Mouse (Mus musculus): ENCODE results near the gene Tlnrd1. TPM values are rescaled to one million over a fixed set of nuclear protein-coding genes. Genes with fewer than 3 reads are reported as not detected.
A peak's percentile ranks its signal among the peaks of the same experiment; 100 is the strongest.

The Tlnrd1 gene
- 4.7 and 5.4 TPM in 2 replicates for polyA plus RNA-seq (2015; fragmentation: Nextera tagmentation; extraction: Ambion mirVana)

- Histone ChIP-seq H3K9ac (replicated peaks; ENCODE audit: low read depth, low read length) (peak within 1 kb of the TSS; percentile 86), H3K27ac (ENCODE audit: low read length) (peak within 1 kb of the TSS; percentile 92), H3K36me3 (ENCODE audit: control insufficient read depth, insufficient read depth) (no peaks in the 10 kb centered on the region; the same call in 1 of the 2 replicates), H3K4me3 (replicated peaks; ENCODE audit: low read length) (peak within 1 kb of the TSS; percentile 58), H3K9me3 (ENCODE audit: control insufficient read depth, low read length) (0 out of 2 replicates have a peak, but pooled peaks cover 2% of the 10 kb centered on the region), H3K27me3 (replicated peaks; ENCODE audit: control insufficient read depth, insufficient read depth, low read length) (no peaks in the 10 kb centered on the region), H3K4me2 (ENCODE audit: low read length) (peak within 1 kb of the TSS; percentile 81), H3K4me1 (replicated peaks; ENCODE audit: control insufficient read depth, insufficient read depth, low read length) (peaks cover 39% of the 10 kb centered on the region)
- ATAC-seq: peak; percentile 85
- under 1% methylated on average over 67 of the region's 69 CpGs for WGBS
Measured at GRCm38 (mm10) chr7:83884021-83884658, at the start of gene Tlnrd1, which contains the start of gene Mesd. Gene Tlnrd1, minus strand, starts transcription at chr7:83884305. Gene Mesd, plus strand, starts transcription at chr7:83884466.

DNA sequence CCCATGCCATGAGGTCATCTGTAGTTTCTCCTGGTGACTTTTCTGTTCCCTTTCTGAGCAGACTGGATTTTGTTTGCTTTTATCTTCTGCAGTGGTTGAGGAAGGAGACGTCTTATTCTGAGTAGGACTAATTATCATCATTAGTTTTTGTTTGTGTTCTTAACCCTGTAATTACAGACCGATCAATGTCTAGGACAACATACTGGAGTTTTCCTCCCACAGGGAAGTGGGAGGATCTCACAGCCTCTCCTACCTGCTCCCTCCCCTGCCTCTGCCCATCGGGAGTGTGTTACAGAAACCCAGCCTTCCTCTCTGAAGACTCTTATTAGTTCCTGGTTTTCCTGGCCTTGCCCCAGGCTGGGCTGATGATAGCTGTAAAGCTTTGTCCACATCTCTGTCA lies 37.5 kb upstream of the Tlnrd1 start:
- Histone ChIP-seq H3K27ac (ENCODE audit: low read length) (no peak overlapping the region), H3K4me2 (ENCODE audit: low read length) (no peak overlapping the region), H3K27me3 (replicated peaks; ENCODE audit: control insufficient read depth, insufficient read depth, low read length) (no peaks in the 10 kb centered on the region), H3K9me3 (ENCODE audit: control insufficient read depth, low read length) (no peaks in the 10 kb centered on the region), H3K4me3 (replicated peaks; ENCODE audit: low read length) (no peak overlapping the region), H3K9ac (replicated peaks; ENCODE audit: low read depth, low read length) (no peak overlapping the region), H3K4me1 (replicated peaks; ENCODE audit: control insufficient read depth, insufficient read depth, low read length) (no peaks in the 10 kb centered on the region), H3K36me3 (ENCODE audit: control insufficient read depth, insufficient read depth) (no peaks in the 10 kb centered on the region)
- WGBS: 22% methylated on average over 3 of the region's 3 CpGs
- peak; percentile 72 for ATAC-seq

DNA sequence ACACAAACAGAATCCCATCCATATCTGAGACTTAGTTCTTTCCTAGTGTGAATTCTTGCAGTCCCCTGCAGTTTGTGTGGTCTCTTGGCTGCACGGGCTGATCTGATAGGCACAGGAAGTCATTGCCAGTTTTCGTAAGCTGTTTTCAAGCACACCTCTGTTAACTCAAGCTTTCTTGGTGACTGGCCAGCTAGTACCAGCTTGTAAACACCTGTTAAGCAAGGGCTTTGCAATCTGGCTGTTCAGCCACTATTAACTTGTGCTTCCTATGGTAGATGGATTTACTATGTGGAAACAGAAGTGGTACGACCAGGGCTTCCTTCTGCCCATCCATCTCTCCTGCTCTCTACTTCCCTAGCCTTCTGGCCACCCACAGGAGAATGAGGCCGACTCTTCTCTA lies 36.1 kb upstream of the Tlnrd1 start:
- Histone ChIP-seq H3K27ac (ENCODE audit: low read length) (no peak overlapping the region), H3K4me1 (replicated peaks; ENCODE audit: control insufficient read depth, insufficient read depth, low read length) (no peaks in the 10 kb centered on the region), H3K27me3 (replicated peaks; ENCODE audit: control insufficient read depth, insufficient read depth, low read length) (no peaks in the 10 kb centered on the region), H3K4me2 (ENCODE audit: low read length) (no peak overlapping the region), H3K9ac (replicated peaks; ENCODE audit: low read depth, low read length) (no peak overlapping the region), H3K9me3 (ENCODE audit: control insufficient read depth, low read length) (no peaks in the 10 kb centered on the region), H3K4me3 (replicated peaks; ENCODE audit: low read length) (no peak overlapping the region), H3K36me3 (ENCODE audit: control insufficient read depth, insufficient read depth) (no peaks in the 10 kb centered on the region)
- 72% methylated on average over 4 of the region's 4 CpGs for WGBS
- ATAC-seq: no peak

DNA sequence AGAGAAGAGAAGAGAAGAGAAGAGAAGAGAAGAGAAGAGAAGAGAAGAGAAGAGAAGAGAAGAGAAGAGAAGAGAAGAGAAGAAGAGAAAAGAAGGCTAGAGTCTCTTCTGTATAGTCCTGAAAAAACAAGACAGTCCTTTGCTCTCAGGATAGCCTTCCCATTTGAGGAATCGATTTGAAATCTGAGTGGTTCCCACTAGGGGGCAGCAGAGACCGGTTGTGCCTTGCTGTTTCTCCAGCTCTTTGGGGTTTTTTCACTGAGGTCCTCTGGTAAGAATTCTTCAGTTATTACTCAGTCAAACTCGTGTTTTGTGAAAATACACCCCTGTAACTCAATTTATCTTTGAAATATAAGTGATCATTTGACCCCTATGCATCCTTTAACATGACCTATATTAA lies 30.5 kb upstream of the Tlnrd1 start:
- H3K27me3 ChIP-seq (replicated peaks; ENCODE audit: control insufficient read depth, insufficient read depth, low read length): no peaks in the 10 kb centered on the region
- H3K9me3 ChIP-seq (ENCODE audit: control insufficient read depth, low read length): no peaks in the 10 kb centered on the region
- peak; percentile 77; the same call in 1 of the 2 replicates for ATAC-seq
- H3K4me3 ChIP-seq (replicated peaks; ENCODE audit: low read length): no peak overlapping the region
- H3K9ac ChIP-seq (replicated peaks; ENCODE audit: low read depth, low read length): no peak overlapping the region
- no peak overlapping the region for H3K27ac ChIP-seq (ENCODE audit: low read length)
- WGBS: 0% methylated on average over 3 of the region's 3 CpGs
- H3K36me3 ChIP-seq (ENCODE audit: control insufficient read depth, insufficient read depth): no peaks in the 10 kb centered on the region
- no peak overlapping the region for H3K4me2 ChIP-seq (ENCODE audit: low read length)
- H3K4me1 ChIP-seq (replicated peaks; ENCODE audit: control insufficient read depth, insufficient read depth, low read length): no peaks in the 10 kb centered on the region

GRCm38 (mm10) chr7:83913995-83914394 lies 29.9 kb upstream of the Tlnrd1 start:
- Histone ChIP-seq H3K9me3 (ENCODE audit: control insufficient read depth, low read length) (no peaks in the 10 kb centered on the region), H3K4me2 (ENCODE audit: low read length) (no peak overlapping the region), H3K27ac (ENCODE audit: low read length) (no peak overlapping the region), H3K9ac (replicated peaks; ENCODE audit: low read depth, low read length) (no peak overlapping the region), H3K4me1 (replicated peaks; ENCODE audit: control insufficient read depth, insufficient read depth, low read length) (no peaks in the 10 kb centered on the region), H3K27me3 (replicated peaks; ENCODE audit: control insufficient read depth, insufficient read depth, low read length) (no peaks in the 10 kb centered on the region), H3K4me3 (replicated peaks; ENCODE audit: low read length) (no peak overlapping the region), H3K36me3 (ENCODE audit: control insufficient read depth, insufficient read depth) (no peaks in the 10 kb centered on the region)
- 78% methylated on average over 9 of the region's 9 CpGs for WGBS
- no peak for ATAC-seq

DNA sequence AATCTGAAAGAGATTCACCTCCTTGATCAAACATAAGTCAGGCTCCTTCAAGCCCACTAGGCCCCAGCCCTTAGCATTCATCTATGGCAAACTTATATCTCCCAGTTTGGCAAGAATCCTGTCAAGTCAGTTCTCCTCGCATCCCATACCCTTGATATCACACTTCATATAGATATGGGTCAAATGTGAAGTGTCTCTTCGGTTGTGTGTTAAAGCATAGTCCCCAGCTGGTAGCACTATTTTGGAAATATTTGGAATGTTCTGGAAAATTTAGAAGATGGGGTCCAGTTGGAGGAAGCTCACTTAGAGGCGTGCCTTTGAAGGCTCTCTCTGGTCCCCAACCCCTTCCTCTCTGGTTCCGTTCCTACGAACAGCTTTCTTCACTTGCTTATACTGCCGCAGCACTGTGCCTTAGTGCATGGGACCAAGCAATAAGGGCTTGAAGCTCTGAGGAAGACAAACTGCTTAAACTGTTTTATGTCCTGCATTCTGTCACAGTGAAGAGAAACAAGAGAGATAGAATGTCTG lies 29.4 kb upstream of the Tlnrd1 start:
- no peaks in the 10 kb centered on the region for H3K36me3 ChIP-seq (ENCODE audit: control insufficient read depth, insufficient read depth)
- no peak overlapping the region for H3K9ac ChIP-seq (replicated peaks; ENCODE audit: low read depth, low read length)
- no peaks in the 10 kb centered on the region for H3K9me3 ChIP-seq (ENCODE audit: control insufficient read depth, low read length)
- H3K4me3 ChIP-seq (replicated peaks; ENCODE audit: low read length): no peak overlapping the region
- H3K4me2 ChIP-seq (ENCODE audit: low read length): no peak overlapping the region
- no peak overlapping the region for H3K27ac ChIP-seq (ENCODE audit: low read length)
- 92% methylated on average over 6 of the region's 6 CpGs for WGBS
- no peaks in the 10 kb centered on the region for H3K4me1 ChIP-seq (replicated peaks; ENCODE audit: control insufficient read depth, insufficient read depth, low read length)
- H3K27me3 ChIP-seq (replicated peaks; ENCODE audit: control insufficient read depth, insufficient read depth, low read length): no peaks in the 10 kb centered on the region
- no peak for ATAC-seq

- WGBS: 87% methylated on average over 3 of the region's 3 CpGs
- H3K4me1 ChIP-seq (replicated peaks; ENCODE audit: control insufficient read depth, insufficient read depth, low read length): no peaks in the 10 kb centered on the region
- H3K9ac ChIP-seq (replicated peaks; ENCODE audit: low read depth, low read length): no peak overlapping the region
- no peak overlapping the region for H3K4me2 ChIP-seq (ENCODE audit: low read length)
- no peak overlapping the region for H3K27ac ChIP-seq (ENCODE audit: low read length)
- no peaks in the 10 kb centered on the region for H3K27me3 ChIP-seq (replicated peaks; ENCODE audit: control insufficient read depth, insufficient read depth, low read length)
- H3K4me3 ChIP-seq (replicated peaks; ENCODE audit: low read length): no peak overlapping the region
- H3K9me3 ChIP-seq (ENCODE audit: control insufficient read depth, low read length): no peaks in the 10 kb centered on the region
- no peak for ATAC-seq
- H3K36me3 ChIP-seq (ENCODE audit: control insufficient read depth, insufficient read depth): no peaks in the 10 kb centered on the region
Measured at GRCm38 (mm10) chr7:83911909-83912308, 27.8 kb upstream of the Tlnrd1 start.

GRCm38 (mm10) chr7:83904831-83905230 lies 20.7 kb upstream of the Tlnrd1 start:
- H3K4me2 ChIP-seq (ENCODE audit: low read length): no peak overlapping the region
- no peak for ATAC-seq
- 92% methylated on average over 3 of the region's 3 CpGs for whole genome bisulfite sequencing
- H3K36me3 ChIP-seq (ENCODE audit: control insufficient read depth, insufficient read depth): no peaks in the 10 kb centered on the region
- no peaks in the 10 kb centered on the region for H3K27me3 ChIP-seq (replicated peaks; ENCODE audit: control insufficient read depth, insufficient read depth, low read length)
- no peaks in the 10 kb centered on the region for H3K4me1 ChIP-seq (replicated peaks; ENCODE audit: control insufficient read depth, insufficient read depth, low read length)
- no peak overlapping the region for H3K9ac ChIP-seq (replicated peaks; ENCODE audit: low read depth, low read length)
- no peak overlapping the region for H3K27ac ChIP-seq (ENCODE audit: low read length)
- no peak overlapping the region for H3K4me3 ChIP-seq (replicated peaks; ENCODE audit: low read length)
- H3K9me3 ChIP-seq (ENCODE audit: control insufficient read depth, low read length): no peaks in the 10 kb centered on the region

DNA sequence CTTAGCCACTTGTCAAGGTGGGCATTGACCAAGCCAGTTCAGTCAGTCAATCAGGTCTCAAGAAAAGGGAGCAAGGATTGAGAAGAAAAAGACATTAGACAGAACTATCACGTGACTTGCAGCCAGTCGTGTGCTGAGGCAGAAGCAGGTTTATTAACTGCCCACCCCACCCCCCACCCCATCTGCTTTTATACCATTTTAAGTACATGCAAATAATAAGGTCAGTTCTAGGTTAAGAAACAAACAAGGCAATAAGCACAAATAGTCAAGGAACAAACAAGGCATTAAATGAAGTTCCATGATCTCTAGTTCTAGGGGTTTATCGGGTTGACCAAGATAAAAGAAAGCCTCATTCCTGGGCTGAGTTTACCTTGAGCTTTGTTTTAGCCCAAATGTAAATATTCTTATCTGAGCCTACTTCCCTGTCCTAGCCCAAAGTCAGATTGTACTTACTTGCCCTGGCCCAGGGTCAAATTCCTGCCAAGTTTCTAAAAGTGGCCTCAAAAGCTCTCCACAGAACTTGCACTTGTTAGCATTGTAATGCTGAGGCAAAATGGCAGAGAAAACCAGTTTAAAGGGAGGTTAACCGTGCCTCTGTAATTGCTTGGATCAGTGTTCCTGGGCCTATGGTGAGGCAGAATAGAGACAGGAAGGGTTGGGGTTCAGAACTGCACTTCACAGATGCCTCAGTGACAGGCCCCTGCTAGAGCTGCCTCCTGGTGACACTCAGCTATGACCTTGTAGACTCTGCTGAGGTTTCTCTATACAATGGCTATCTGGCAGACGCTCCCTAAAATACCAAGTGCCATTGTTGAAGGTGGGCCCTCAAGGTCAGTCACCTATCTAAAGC lies 18.4 kb upstream of the Tlnrd1 start:
- Histone ChIP-seq H3K9me3 (ENCODE audit: control insufficient read depth, low read length) (no peaks in the 10 kb centered on the region), H3K36me3 (ENCODE audit: control insufficient read depth, insufficient read depth) (peaks cover 7% of the 10 kb centered on the region; the same call in 1 of the 2 replicates), H3K9ac (replicated peaks; ENCODE audit: low read depth, low read length) (no peak overlapping the region), H3K4me1 (replicated peaks; ENCODE audit: control insufficient read depth, insufficient read depth, low read length) (no peaks in the 10 kb centered on the region), H3K4me3 (replicated peaks; ENCODE audit: low read length) (no peak overlapping the region), H3K27me3 (replicated peaks; ENCODE audit: control insufficient read depth, insufficient read depth, low read length) (no peaks in the 10 kb centered on the region), H3K4me2 (ENCODE audit: low read length) (no peak overlapping the region), H3K27ac (ENCODE audit: low read length) (no peak overlapping the region)
- 75% methylated on average over 5 of the region's 5 CpGs for WGBS
- no peak for ATAC-seq

Measured in forebrain, embryonic 16.5 days (tissue).